Mouse (Mus musculus) thymus, adult 2 months (tissue): Measurements from ENCODE around the gene Slc22a14.

ENCODE experiments used
- CTCF ChIP-seq: fragments of 200-500 bp; IDR thresholded peaks from 2 replicates; pipeline ENCODE4 v1.5.1; 2012; ENCODE audit warnings: mild to moderate bottlenecking, control low read depth, low read length, moderate library complexity, borderline replicate concordance; ENCODE audit not compliant: control insufficient read depth, poor library complexity, insufficient read depth; ENCODE audit errors: extremely low read depth
- POLR2A ChIP-seq: fragments of 200-500 bp; IDR thresholded peaks from 2 replicates; pipeline ENCODE4 v1.6.1; 2012; ENCODE audit warnings: mild to moderate bottlenecking, low read length, control low read depth, moderate library complexity; ENCODE audit not compliant: control insufficient read depth, poor library complexity, insufficient read depth; ENCODE audit errors: extremely low read depth

DNA sequence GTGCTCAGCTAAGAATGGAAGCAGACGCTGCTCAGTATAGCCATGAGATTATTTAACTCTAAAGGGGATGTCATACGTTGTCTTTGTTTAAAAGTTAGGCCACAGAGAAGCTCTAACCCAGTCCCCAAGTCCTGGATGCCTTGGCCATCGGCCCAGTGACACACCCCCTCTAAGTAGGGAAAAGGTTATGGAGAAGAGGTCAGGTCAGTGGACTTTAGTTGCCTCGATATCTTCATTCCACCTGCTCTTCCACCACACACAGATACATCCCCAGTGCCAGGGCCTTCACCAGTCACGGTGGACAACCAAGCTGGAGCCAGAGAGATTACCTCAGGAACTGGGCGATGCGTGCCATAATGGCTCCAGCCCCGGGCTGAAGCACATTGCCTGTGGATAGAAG is 209.9 kb downstream of the Slc22a14 start:
- no peak for TF ChIP-seq CTCF
- no peak for TF ChIP-seq POLR2A
